Comparison of ENCODE assay signal across 8 mouse cellular contexts in the genomic region with DNA sequence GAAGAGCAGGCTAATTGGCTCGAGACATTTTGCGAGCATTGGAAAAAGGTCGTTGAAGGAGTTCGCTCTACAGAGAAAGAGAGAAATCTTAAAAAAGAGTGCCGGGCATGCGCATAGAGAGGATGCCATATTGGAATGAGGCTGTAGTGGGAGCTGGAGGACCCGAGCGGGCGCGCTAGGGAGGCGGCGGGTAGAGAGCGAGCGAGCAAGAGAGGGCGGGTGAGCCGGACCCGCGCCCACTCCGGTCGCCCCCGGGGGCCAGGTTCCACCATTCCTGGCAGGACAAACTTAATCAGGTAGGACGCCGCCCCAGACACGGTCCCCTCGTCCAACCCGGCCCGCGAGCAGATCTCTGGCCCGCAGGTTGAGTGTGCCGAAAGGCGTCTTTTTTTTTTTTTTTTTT. TPM values are rescaled to one million over a fixed set of nuclear protein-coding genes. Genes with fewer than 3 reads are reported as not detected.
DNase-seq lines count a peak whose midpoint lies in the region; ATAC-seq lines count a peak whose summit lies in the region.

No protein-coding gene starts in this region.

- intact Hi-C loops in left cerebral cortex, postnatal 10 days (cut with DNase I) = loop anchor here (10.0 kb wide), 1 partner anchor 952 kb away; no protein-coding TSS in a partner anchor

- H3K4me2 ChIP-seq in hindbrain, embryonic 14.5 days (replicated peaks) = peak overlapping the region; percentile 90

- peak; percentile 79 for ATAC-seq in hindbrain, embryonic 14.5 days (ENCODE audit: low FRiP score)
- peak; percentile 58 for ATAC-seq in megakaryocyte, adult 5-6 weeks (ENCODE audit: poor library complexity, severe bottlenecking)

- 0 out of 2 replicates have a peak, but pooled peaks cover 9% of the 10 kb centered on the region for H3K4me1 ChIP-seq in hindbrain, embryonic 14.5 days (replicated peaks; ENCODE audit: control insufficient read depth, insufficient read depth, low read length)

- no peak overlapping the region for H3K27ac ChIP-seq in hindbrain, embryonic 14.5 days

- H3K4me3 ChIP-seq in hindbrain, embryonic 14.5 days (replicated peaks; ENCODE audit: low read length) = peak overlapping the region; percentile 48

- H3K9me3 ChIP-seq in hindbrain, embryonic 14.5 days (ENCODE audit: control insufficient read depth, low read length) = no peaks in the 10 kb centered on the region

- H3K27me3 ChIP-seq in hindbrain, embryonic 14.5 days (ENCODE audit: control insufficient read depth, insufficient read depth, low read length) = peaks cover 54% of the 10 kb centered on the region

- WGBS in hindbrain, embryonic 14.5 days = 0% methylated on average over 31 of the region's 31 CpGs

- H3K36me3 ChIP-seq in hindbrain, embryonic 14.5 days (replicated peaks; ENCODE audit: control insufficient read depth, insufficient read depth) = no peaks in the 10 kb centered on the region

- peak; percentile 87 for DNase-seq in ZHBTc4 (ENCODE audit: low read depth, low spot score)
- DNase-seq in cerebellum, postnatal 14 days = peak; percentile 78 to 80
- DNase-seq in frontal cortex, postnatal 25 days (ENCODE audit: low spot score in 2 of 2) = peak; percentile 33 to 57
- peak; percentile 84 for DNase-seq in hindbrain, embryonic 14.5 days (ENCODE audit: low spot score)
- DNase-seq in left cerebral cortex, postnatal 10 days (ENCODE audit: extremely low spot score in 1 of 2, low spot score in 2 of 2) = peak; percentile 59 to 81
- DNase-seq in right cerebral cortex, adult 2 months (ENCODE audit: low spot score in 2 of 2) = peak; percentile 67 to 79
- peak; percentile 57 for DNase-seq in urinary bladder, postnatal 25 days (ENCODE audit: low spot score)

- peak overlapping the region; percentile 69 for H3K9ac ChIP-seq in hindbrain, embryonic 14.5 days

RNA-seq across cellular contexts. Expression of gene Sfmbt2, which starts 2.0 kb away (rescaled TPM):
- 6.3 and 7.7 TPM in 2 replicates for polyA plus RNA-seq in hindbrain, embryonic 14.5 days (2014; fragmentation: Nextera tagmentation; extraction: Ambion mirVana)
- total RNA-seq in left cerebral cortex, postnatal 10 days (2021) = 1 to 10 TPM; 7.2 to 7.6 TPM
- 1.4 and 2.1 TPM in 2 replicates for total RNA-seq in megakaryocyte, adult 5-6 weeks (2015)
- 0.77 and 2.0 TPM in 2 replicates for total RNA-seq in megakaryocyte, adult 5-6 weeks (2017)
